Mouse (Mus musculus) MEL (cell line): ENCODE data around the gene Ttc39d. TPM values are rescaled to one million over a fixed set of nuclear protein-coding genes. Genes with fewer than 3 reads are reported as not detected.

Source experiments
- DNase-seq: peaks from one replicate; pipeline ENCODE4 v3.0.0; 2011; ENCODE audit warnings: low read depth, low spot score
- H3K27ac ChIP-seq: 2 replicates; pipeline ENCODE4 v1.5.1; 2012; ENCODE audit warnings: low read depth, mild to moderate bottlenecking, control low read depth, low read length, moderate library complexity; ENCODE audit not compliant: control insufficient read depth
- H3K27me3 ChIP-seq, 2 experiments: fragments of 150-350 bp in 1 of 2; sonication (generic) in 1 of 2; 2 replicates each; pipeline ENCODE4 v1.6.1; 2012; ENCODE audit warnings: low read length in 2 of 2, mild to moderate bottlenecking in 2 of 2, improper control_type of control experiment in 1 of 2, moderate library complexity in 1 of 2; ENCODE audit not compliant: insufficient read depth in 2 of 2, control insufficient read depth in 1 of 2
- H3K36me3 ChIP-seq, 2 experiments: 2 replicates each; pipeline ENCODE4 v1.6.1; 2012 to 2014; ENCODE audit warnings: low read length in 2 of 2, improper control_type of control experiment in 1 of 2, inconsistent platforms in 1 of 2, mild to moderate bottlenecking in 1 of 2; ENCODE audit not compliant: insufficient read depth in 2 of 2, control insufficient read depth in 1 of 2
- H3K4me1 ChIP-seq, 2 experiments: fragments of 150-350 bp in 1 of 2; sonication (generic) in 1 of 2; 2 replicates each; pipeline ENCODE4 v1.6.1; 2012; ENCODE audit warnings: low read length in 2 of 2, improper control_type of control experiment in 1 of 2, mild to moderate bottlenecking in 1 of 2; ENCODE audit not compliant: insufficient read depth in 2 of 2, control insufficient read depth in 1 of 2
- H3K4me3 ChIP-seq, 2 experiments: fragments of 150-350 bp in 1 of 2; sonication (generic) in 1 of 2; 2 replicates each; pipeline ENCODE4 v1.5.1; 2012; ENCODE audit warnings: low read depth in 2 of 2, low read length in 2 of 2, mild to moderate bottlenecking in 2 of 2, moderate library complexity in 2 of 2, control low read depth in 1 of 2, improper control_type of control experiment in 1 of 2; ENCODE audit not compliant: control insufficient read depth in 1 of 2, insufficient read depth in 1 of 2
- H3K79me2 ChIP-seq: 2 replicates; pipeline ENCODE4 v1.6.1; 2012; ENCODE audit warnings: mild to moderate bottlenecking, low read length, moderate library complexity; ENCODE audit not compliant: control insufficient read depth, poor library complexity, insufficient read depth
- H3K9ac ChIP-seq: 2 replicates; pipeline ENCODE4 v1.6.1; 2012; ENCODE audit warnings: low read depth, mild to moderate bottlenecking, control low read depth, low read length, moderate library complexity; ENCODE audit not compliant: control insufficient read depth, poor library complexity, severe bottlenecking
- H3K9me3 ChIP-seq: fragments of 150-350 bp; sonication (generic); replicated peaks from 2 replicates; pipeline ENCODE4 v1.6.1; 2012; ENCODE audit warnings: mild to moderate bottlenecking, low read length, improper control_type of control experiment, moderate library complexity; ENCODE audit not compliant: insufficient read depth
- CHD1 ChIP-seq: IDR thresholded peaks from 2 replicates; pipeline ENCODE4 v1.6.1; 2012; ENCODE audit warnings: low read depth, mild to moderate bottlenecking, inconsistent platforms, low read length, improper control_type of control experiment
- E2F4 ChIP-seq: IDR thresholded peaks from 2 replicates; pipeline ENCODE4 v1.6.1; 2011; ENCODE audit warnings: low read depth, low read length, improper control_type of control experiment, borderline replicate concordance
- EP300 ChIP-seq, 2 experiments: IDR thresholded peaks; 2 replicates each; pipeline ENCODE4 v1.6.1; 2011; ENCODE audit warnings: improper control_type of control experiment in 2 of 2, low read length in 2 of 2, low read depth in 1 of 2, mild to moderate bottlenecking in 1 of 2
- ETS1 ChIP-seq: IDR thresholded peaks from 2 replicates; pipeline ENCODE4 v1.6.1; 2012; ENCODE audit warnings: low read depth, mild to moderate bottlenecking, inconsistent platforms, low read length, improper control_type of control experiment, moderate library complexity
- GATA1 ChIP-seq: IDR thresholded peaks from 2 replicates; pipeline ENCODE4 v1.6.1; 2011; ENCODE audit warnings: low read depth, low read length, improper control_type of control experiment
- JUND ChIP-seq: IDR thresholded peaks from 2 replicates; pipeline ENCODE4 v1.6.1; 2011; ENCODE audit warnings: low read depth, mild to moderate bottlenecking, improper control_type of control experiment, low read length
- MAFK ChIP-seq: IDR thresholded peaks from 2 replicates; pipeline ENCODE4 v1.6.1; 2011; ENCODE audit warnings: low read depth, mild to moderate bottlenecking, low read length, improper control_type of control experiment, borderline replicate concordance
- MEF2A ChIP-seq: IDR thresholded peaks from 2 replicates; pipeline ENCODE4 v1.6.1; 2014; ENCODE audit warnings: low read depth, mild to moderate bottlenecking, inconsistent platforms, low read length, improper control_type of control experiment; ENCODE audit not compliant: poor library complexity, insufficient replicate concordance, severe bottlenecking; ENCODE audit errors: extremely low read depth
- MYB ChIP-seq: IDR thresholded peaks from 2 replicates; pipeline ENCODE4 v1.6.1; 2011; ENCODE audit warnings: mild to moderate bottlenecking, low read depth, low read length, improper control_type of control experiment
- MYC ChIP-seq: IDR thresholded peaks from 2 replicates; pipeline ENCODE4 v1.6.1; 2011; ENCODE audit warnings: low read depth, mild to moderate bottlenecking, low read length, improper control_type of control experiment, moderate library complexity
- NELFE ChIP-seq: IDR thresholded peaks from 2 replicates; pipeline ENCODE4 v1.6.1; 2011; ENCODE audit warnings: low read depth, low read length, improper control_type of control experiment
- NRF1 ChIP-seq: IDR thresholded peaks from 2 replicates; pipeline ENCODE4 v1.6.1; 2014; ENCODE audit warnings: low read depth, mild to moderate bottlenecking, inconsistent platforms, low read length, improper control_type of control experiment, moderate library complexity; ENCODE audit not compliant: poor library complexity, insufficient read depth, severe bottlenecking
- POLR2A ChIP-seq, 2 experiments: IDR thresholded peaks; 2 replicates each; pipeline ENCODE4 v1.6.1; 2011 to 2012; ENCODE audit warnings: low read length in 2 of 2, mild to moderate bottlenecking in 2 of 2, control low read depth in 1 of 2, improper control_type of control experiment in 1 of 2, low read depth in 1 of 2, moderate library complexity in 1 of 2; ENCODE audit not compliant: control insufficient read depth in 1 of 2, insufficient read depth in 1 of 2, poor library complexity in 1 of 2
- POLR2AphosphoS2 ChIP-seq: IDR thresholded peaks from 2 replicates; pipeline ENCODE4 v1.6.1; 2011; ENCODE audit warnings: low read length, improper control_type of control experiment
- RAD21 ChIP-seq: IDR thresholded peaks from 2 replicates; pipeline ENCODE4 v1.6.1; 2011; ENCODE audit warnings: mild to moderate bottlenecking, low read depth, low read length, improper control_type of control experiment
- RCOR1 ChIP-seq: IDR thresholded peaks from 2 replicates; pipeline ENCODE4 v1.6.1; 2012; ENCODE audit warnings: low read depth, mild to moderate bottlenecking, inconsistent platforms, low read length, improper control_type of control experiment
- SMC3 ChIP-seq: IDR thresholded peaks from 2 replicates; pipeline ENCODE4 v1.6.1; 2011; ENCODE audit warnings: low read depth, low read length, improper control_type of control experiment
- TAL1 ChIP-seq: IDR thresholded peaks from 2 replicates; pipeline ENCODE4 v1.6.1; 2012; ENCODE audit warnings: mild to moderate bottlenecking, inconsistent platforms, low read length, moderate library complexity, mixed read lengths
- TBP ChIP-seq: IDR thresholded peaks from 2 replicates; pipeline ENCODE4 v1.8.0; 2011; ENCODE audit warnings: low read depth, low read length, improper control_type of control experiment
- USF2 ChIP-seq, 2 experiments: IDR thresholded peaks; 2 replicates each; pipeline ENCODE4 v1.6.1; 2011 to 2012; ENCODE audit warnings: improper control_type of control experiment in 2 of 2, low read length in 2 of 2, borderline replicate concordance in 1 of 2, inconsistent platforms in 1 of 2, low read depth in 1 of 2, mild to moderate bottlenecking in 1 of 2; ENCODE audit not compliant: insufficient read depth in 1 of 2
- ZC3H11A ChIP-seq: IDR thresholded peaks from 2 replicates; pipeline ENCODE4 v1.6.1; 2012; ENCODE audit warnings: low read depth, mild to moderate bottlenecking, inconsistent platforms, low read length, improper control_type of control experiment
- ZKSCAN1 ChIP-seq: IDR thresholded peaks from 2 replicates; pipeline ENCODE4 v1.6.1; 2012; ENCODE audit warnings: low read depth, mild to moderate bottlenecking, inconsistent platforms, low read length, improper control_type of control experiment, moderate library complexity
- ZMIZ1 ChIP-seq: IDR thresholded peaks from 2 replicates; pipeline ENCODE4 v1.6.1; 2012; ENCODE audit warnings: low read depth, mild to moderate bottlenecking, inconsistent platforms, low read length, improper control_type of control experiment, moderate library complexity
- ZNF384 ChIP-seq: IDR thresholded peaks from 2 replicates; pipeline ENCODE4 v1.6.1; 2012; ENCODE audit warnings: low read depth, mild to moderate bottlenecking, inconsistent platforms, low read length, improper control_type of control experiment
- polyA plus RNA-seq, 2 experiments: library from polyadenylated mRNA; stranded (reverse) in 1 of 2; unstranded in 1 of 2; fragments of >175 nt in 1 of 2; fragments of >200 nt in 1 of 2; gene quantifications; 2 replicates each; pipeline versions ENCODE4 v1.2.1 to v1.2.4; 2012; ENCODE audit warnings: low replicate concordance in 2 of 2, low read depth in 1 of 2; ENCODE audit not compliant: insufficient read length in 2 of 2, insufficient read depth in 1 of 2, missing spikeins in 1 of 2
- total RNA-seq: library from RNA; depleted of rRNA; stranded (reverse); fragments of 300-350 nt; gene quantifications from 2 replicates; pipeline ENCODE4 v1.2.3, GENCODE M21; 2012

Gene Ttc39d
- total and polyA plus RNA-seq, 3 experiments, result not detected

DNA sequence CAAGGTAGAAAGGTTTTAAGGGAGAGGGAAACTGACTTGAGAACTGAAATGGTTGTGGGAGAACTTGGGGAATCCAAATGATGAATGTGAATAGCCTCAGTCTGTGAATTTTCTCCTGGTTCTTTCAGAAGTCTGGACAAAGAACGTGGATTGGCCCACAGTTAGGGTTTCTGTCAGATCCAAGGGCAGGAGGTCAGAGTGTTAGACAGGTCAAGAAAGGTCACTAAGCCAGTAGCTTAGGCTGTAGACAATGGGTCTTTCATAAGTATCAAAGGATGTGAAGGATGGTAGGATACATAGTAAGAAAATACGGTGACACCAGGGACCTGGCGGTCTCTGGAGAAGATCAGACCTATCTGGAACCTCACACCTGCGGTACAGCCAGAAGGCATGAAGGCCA is 39.8 kb upstream of the Ttc39d start:
- Histone ChIP-seq H3K9me3 (no peaks in the 10 kb centered on the region), H3K4me1 (no peaks in the 10 kb centered on the region), H3K27ac (no peak overlapping the region), H3K9ac (no peak overlapping the region), H3K79me2 (no peaks in the 10 kb centered on the region), H3K27me3 (peaks cover 0 to 6% of the 10 kb centered on the region in 2 experiments; a peak in 3 of 4 replicates), H3K36me3 (no peaks in the 10 kb centered on the region), H3K4me3 (no peak overlapping the region)
- no peak for DNase-seq
- TF ChIP-seq POLR2A (IDR thresholded peaks at IDR 0.05; ENCODE audit: control insufficient read depth in 1 of 2, insufficient read depth in 1 of 2, low read depth in 1 of 2, low read length in 2 of 2, poor library complexity in 1 of 2) (no peak), ZNF384 (no peak), TAL1 (no peak), ZMIZ1 (no peak), EP300 (IDR thresholded peaks at IDR 0.05; ENCODE audit: low read depth in 1 of 2, low read length in 2 of 2) (no peak), RCOR1 (no peak), ZC3H11A (no peak)

DNA sequence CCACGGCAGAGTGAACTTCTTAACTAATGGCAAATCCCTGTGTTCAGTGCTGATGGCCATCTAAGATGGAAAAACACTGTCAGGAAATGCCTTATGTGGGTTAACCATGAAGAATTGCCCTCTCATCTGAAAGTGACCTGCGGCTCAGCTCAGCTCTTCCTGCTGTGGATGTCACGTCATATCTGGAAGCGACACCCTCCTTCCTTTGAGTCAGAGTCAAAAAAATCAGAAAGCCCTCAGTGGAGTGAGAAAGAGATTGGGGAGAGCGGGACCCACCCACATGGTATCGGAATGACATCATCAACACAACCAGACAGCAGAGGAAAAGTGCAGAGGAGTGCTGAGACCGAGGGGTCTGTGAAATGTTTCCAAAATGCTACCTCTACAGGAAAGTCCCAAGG is 39.4 kb upstream of the Ttc39d start:
- H3K36me3 ChIP-seq, result no peaks in the 10 kb centered on the region
- TF ChIP-seq POLR2A (IDR thresholded peaks at IDR 0.05; ENCODE audit: control insufficient read depth in 1 of 2, insufficient read depth in 1 of 2, low read depth in 1 of 2, low read length in 2 of 2, poor library complexity in 1 of 2) (no peak), ZMIZ1 (no peak), RCOR1 (no peak), SMC3 (no peak), MYB (no peak), POLR2AphosphoS2 (no peak), MYC (no peak), RAD21 (no peak), JUND (no peak), ZKSCAN1 (no peak)
- no peak overlapping the region for H3K27ac ChIP-seq
- no peak overlapping the region for H3K9ac ChIP-seq
- peaks cover 0 to 6% of the 10 kb centered on the region in 2 experiments; a peak in 3 of 4 replicates for H3K27me3 ChIP-seq
- no peaks in the 10 kb centered on the region for H3K79me2 ChIP-seq
- H3K4me1 ChIP-seq, result no peaks in the 10 kb centered on the region
- no peak overlapping the region for H3K4me3 ChIP-seq
- no peaks in the 10 kb centered on the region for H3K9me3 ChIP-seq
- no peak for DNase-seq

DNA sequence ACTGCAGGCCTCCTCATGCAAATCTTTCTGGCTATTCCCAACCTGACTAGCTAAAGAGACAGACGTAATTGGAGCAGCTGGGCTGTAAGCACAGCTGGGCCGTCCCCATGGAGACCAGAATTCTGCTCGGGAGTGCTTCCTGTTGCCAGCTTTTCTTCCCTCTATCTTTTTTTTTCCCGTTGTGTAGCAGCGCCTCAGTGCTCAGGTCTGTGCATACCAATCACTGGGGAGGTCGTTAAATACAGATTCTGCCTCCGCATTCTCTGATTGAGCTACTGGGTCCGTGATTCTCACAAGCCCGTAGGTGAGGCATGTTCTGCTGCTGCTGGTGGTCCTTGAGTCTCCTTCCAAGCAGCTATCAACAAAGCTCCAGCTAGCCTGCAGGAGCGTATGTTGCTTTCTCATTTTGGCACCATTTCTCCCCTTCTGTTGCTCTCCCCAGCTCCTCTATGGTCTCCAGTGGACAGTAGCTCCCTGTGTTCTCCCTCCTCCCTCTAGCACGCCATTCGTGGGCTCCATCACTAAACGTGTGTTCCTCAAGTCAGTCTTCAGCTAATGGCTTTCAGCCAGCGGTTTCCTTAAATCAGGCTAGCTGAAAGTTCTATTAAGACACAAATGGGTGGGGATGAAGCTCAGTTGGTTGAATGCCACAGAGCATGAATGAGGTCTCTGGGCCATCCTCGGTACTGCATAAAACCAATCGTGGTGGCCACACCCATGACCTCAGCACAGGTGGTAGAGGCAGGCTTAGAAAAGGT is 38.7 kb upstream of the Ttc39d start:
- H3K36me3 ChIP-seq, result no peaks in the 10 kb centered on the region
- peaks cover 0 to 6% of the 10 kb centered on the region in 2 experiments; a peak in 3 of 4 replicates for H3K27me3 ChIP-seq
- H3K27ac ChIP-seq, result no peak overlapping the region
- H3K9me3 ChIP-seq, result no peaks in the 10 kb centered on the region
- H3K79me2 ChIP-seq, result no peaks in the 10 kb centered on the region
- H3K4me3 ChIP-seq, result no peak overlapping the region
- no peak overlapping the region for H3K9ac ChIP-seq
- no peak for DNase-seq
- no peaks in the 10 kb centered on the region for H3K4me1 ChIP-seq
- no peak for TF ChIP-seq MYB
- TF ChIP-seq ZMIZ1, result no peak
- TF ChIP-seq MYC, result no peak
- no peak for TF ChIP-seq MAFK
- TF ChIP-seq E2F4, result no peak
- no peak for TF ChIP-seq CHD1
- TF ChIP-seq ETS1, result no peak
- TF ChIP-seq POLR2AphosphoS2, result no peak
- TF ChIP-seq GATA1, result no peak
- TF ChIP-seq MEF2A, result no peak
- TF ChIP-seq USF2 (IDR thresholded peaks at IDR 0.05; ENCODE audit: borderline replicate concordance in 1 of 2, insufficient read depth in 1 of 2, low read depth in 1 of 2, low read length in 2 of 2), result no peak
- no peak for TF ChIP-seq TBP
- TF ChIP-seq NRF1, result no peak
- TF ChIP-seq NELFE, result no peak
- TF ChIP-seq SMC3, result no peak
